Mouse (Mus musculus): Measurements from ENCODE around the gene Bub3.

GRCm38 (mm10) chr7:131555301-131556081 lies 4.5 kb upstream of the Bub3 start:
- no peak for TF ChIP-seq POLR2A (IDR thresholded peaks at IDR 0.05; ENCODE audit: insufficient read depth, low read depth, low read length)
- no peak for TF ChIP-seq CTCF (IDR thresholded peaks at IDR 0.05; ENCODE audit: insufficient read depth, low read depth, low read length)

Measured in olfactory bulb, adult 2 months (tissue).